Mouse (Mus musculus) limb, embryonic 12.5 days (tissue): ENCODE results near the gene Pde1a. TPM values are rescaled to one million over a fixed set of nuclear protein-coding genes. Genes with fewer than 3 reads are reported as not detected.

Source experiments
- ATAC-seq: fragments of 200-750 bp; cut with Nextera tagmentation; 2 replicates; pipeline ENCODE4 v1.8.0; 2017; ENCODE audit warnings: low read depth, moderate TSS enrichment; ENCODE audit not compliant: insufficient number of reproducible peaks, insufficient read depth, low FRiP score, low TSS enrichment
- H3K27ac ChIP-seq: fragments of 300-500 bp; sonication (generic); 2 replicates; pipeline ENCODE4 v1.5.1; 2016; ENCODE audit warnings: mild to moderate bottlenecking, moderate library complexity
- H3K27me3 ChIP-seq: fragments of 300-500 bp; sonication (generic); 2 replicates; pipeline ENCODE4 v1.6.1; 2016; ENCODE audit warnings: mild to moderate bottlenecking, moderate library complexity
- H3K36me3 ChIP-seq: fragments of 300-500 bp; sonication (generic); 2 replicates; pipeline ENCODE4 v1.6.1; 2016; ENCODE audit warnings: mild to moderate bottlenecking, moderate library complexity
- H3K4me1 ChIP-seq: fragments of 300-500 bp; sonication (generic); replicated peaks from 2 replicates; pipeline ENCODE4 v1.6.1; 2016
- H3K4me2 ChIP-seq: fragments of 300-500 bp; sonication (generic); 2 replicates; pipeline ENCODE4 v1.6.1; 2016; ENCODE audit warnings: mild to moderate bottlenecking, moderate library complexity
- H3K4me3 ChIP-seq: fragments of 300-500 bp; sonication (generic); replicated peaks from 2 replicates; pipeline ENCODE4 v1.5.1; 2016; ENCODE audit warnings: mild to moderate bottlenecking
- H3K9ac ChIP-seq: fragments of 300-500 bp; sonication (generic); replicated peaks from 2 replicates; pipeline ENCODE4 v1.6.1; 2016; ENCODE audit warnings: mild to moderate bottlenecking, moderate library complexity
- H3K9me3 ChIP-seq: fragments of 300-500 bp; sonication (generic); 2 replicates; pipeline ENCODE4 v1.6.1; 2016; ENCODE audit warnings: mild to moderate bottlenecking, moderate library complexity
- WGBS: fragments of 180-500 bp; shearing (Covaris S2); methylation state at CpG from one replicate; pipeline ENCODE4 v1.1.7; 2016; 5-methylcytosine and 5-hydroxymethylcytosine counted together
- polyA plus RNA-seq: library from polyadenylated mRNA; unstranded; fragments of >200 nt; fragmentation: Nextera tagmentation; extraction: Ambion mirVana; gene quantifications from 2 replicates; pipeline ENCODE4 v1.2.1, GENCODE M21; 2016

Gene Pde1a
- polyA plus RNA-seq, 1 experiment from 2014 or later: 2.0 TPM

- 68% methylated on average over 6 of the region's 6 CpGs for WGBS
- no peak overlapping the region for H3K4me3 ChIP-seq
- H3K36me3 ChIP-seq: no peaks in the 10 kb centered on the region
- H3K27me3 ChIP-seq: no peaks in the 10 kb centered on the region
- H3K27ac ChIP-seq: no peak overlapping the region
- H3K9me3 ChIP-seq: no peaks in the 10 kb centered on the region
- H3K9ac ChIP-seq: no peak overlapping the region
- H3K4me1 ChIP-seq: no peaks in the 10 kb centered on the region; the same call in 1 of the 2 replicates
- no peak overlapping the region for H3K4me2 ChIP-seq
- ATAC-seq: no peak
These were observed 137.6 kb downstream of the Pde1a start for GRCm38 (mm10) chr2:79991642-79992041.

DNA sequence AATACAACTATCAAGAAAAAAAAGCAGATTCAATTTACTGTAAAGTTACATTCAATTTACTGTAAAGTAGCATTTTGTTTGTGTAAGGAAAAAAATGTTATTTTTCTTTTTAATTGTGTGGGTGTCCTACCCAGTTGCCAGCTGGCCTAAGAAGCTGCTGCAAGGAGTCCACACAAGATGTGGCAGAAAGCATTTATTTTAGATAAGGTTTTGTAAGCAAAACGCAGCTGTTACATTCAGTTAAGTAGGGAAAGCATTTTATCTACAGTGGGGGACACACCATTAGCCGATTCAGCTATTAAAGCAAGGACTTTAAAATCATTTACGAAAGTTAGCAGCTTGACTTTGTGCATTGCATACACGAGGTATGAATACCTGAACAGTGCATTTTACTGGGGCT, 145.5 kb downstream of the Pde1a start:
- Histone ChIP-seq H3K4me1 (no peaks in the 10 kb centered on the region; the same call in 1 of the 2 replicates), H3K27me3 (no peaks in the 10 kb centered on the region), H3K9ac (no peak overlapping the region), H3K36me3 (no peaks in the 10 kb centered on the region), H3K4me3 (no peak overlapping the region), H3K27ac (no peak overlapping the region), H3K9me3 (no peaks in the 10 kb centered on the region), H3K4me2 (no peak overlapping the region)
- no peak for ATAC-seq
- 77% methylated on average over 4 of the region's 4 CpGs for WGBS

DNA sequence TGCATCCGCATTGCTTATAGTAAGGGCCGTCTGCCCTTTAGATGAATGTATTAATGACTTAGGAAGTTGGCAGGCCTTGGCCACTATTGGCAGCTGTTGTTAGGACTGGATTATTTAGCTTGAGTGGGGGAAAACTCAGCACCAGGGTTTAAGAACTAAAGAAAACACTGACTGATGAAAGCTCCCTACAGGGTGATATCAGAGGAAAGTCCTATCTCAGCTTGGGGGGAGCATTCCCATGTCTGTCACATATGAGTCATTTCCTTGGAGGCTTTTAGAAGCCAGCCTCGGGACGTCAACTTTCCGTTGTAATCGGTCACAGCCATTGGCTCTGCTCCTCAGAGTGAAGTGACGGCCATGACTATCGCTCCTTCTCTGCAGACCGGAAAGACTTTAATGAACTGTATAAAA, 146.0 kb downstream of the Pde1a start:
- 55% methylated on average over 9 of the region's 9 CpGs for WGBS
- no peak overlapping the region for H3K4me3 ChIP-seq
- no peak for ATAC-seq
- H3K27me3 ChIP-seq: no peaks in the 10 kb centered on the region
- H3K36me3 ChIP-seq: no peaks in the 10 kb centered on the region
- H3K4me1 ChIP-seq: no peaks in the 10 kb centered on the region; the same call in 1 of the 2 replicates
- H3K4me2 ChIP-seq: no peak overlapping the region
- H3K9ac ChIP-seq: no peak overlapping the region
- H3K27ac ChIP-seq: no peak overlapping the region
- no peaks in the 10 kb centered on the region for H3K9me3 ChIP-seq

- Histone ChIP-seq H3K4me3 (no peak overlapping the region), H3K27ac (no peak overlapping the region), H3K9me3 (no peaks in the 10 kb centered on the region), H3K9ac (no peak overlapping the region), H3K4me1 (no peaks in the 10 kb centered on the region; the same call in 1 of the 2 replicates), H3K4me2 (no peak overlapping the region), H3K36me3 (no peaks in the 10 kb centered on the region), H3K27me3 (no peaks in the 10 kb centered on the region)
- ATAC-seq: no peak
- WGBS: 87% methylated on average over 3 of the region's 3 CpGs
These were observed 147.5 kb downstream of the Pde1a start for GRCm38 (mm10) chr2:79981781-79982180.

DNA sequence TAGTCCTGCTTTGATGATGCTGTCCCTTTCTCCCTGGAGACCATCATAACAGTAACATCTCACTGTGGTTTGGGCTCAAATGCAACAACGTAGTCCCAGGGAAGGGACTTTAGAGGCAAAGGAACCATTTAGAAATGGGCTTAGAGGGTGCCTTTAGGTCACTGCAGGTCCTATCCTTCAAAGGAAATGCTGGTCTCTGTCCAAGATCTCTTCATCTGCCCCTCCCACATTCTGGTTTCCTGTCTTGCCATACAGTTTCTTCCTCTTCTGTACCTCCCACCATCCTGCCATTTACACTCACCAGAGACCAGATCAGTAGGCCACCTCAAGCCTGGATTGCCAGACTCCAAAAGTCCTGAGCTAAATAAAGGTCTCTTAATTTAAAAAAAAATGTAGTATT, 150.3 kb downstream of the Pde1a start:
- no peaks in the 10 kb centered on the region for H3K36me3 ChIP-seq
- H3K27ac ChIP-seq: no peak overlapping the region
- no peak overlapping the region for H3K4me2 ChIP-seq
- H3K4me1 ChIP-seq: no peaks in the 10 kb centered on the region
- H3K9ac ChIP-seq: no peak overlapping the region
- no peaks in the 10 kb centered on the region for H3K9me3 ChIP-seq
- no peak for ATAC-seq
- H3K27me3 ChIP-seq: no peaks in the 10 kb centered on the region
- no peak overlapping the region for H3K4me3 ChIP-seq
- 91% methylated on average over 1 of the region's 1 CpGs for WGBS

DNA sequence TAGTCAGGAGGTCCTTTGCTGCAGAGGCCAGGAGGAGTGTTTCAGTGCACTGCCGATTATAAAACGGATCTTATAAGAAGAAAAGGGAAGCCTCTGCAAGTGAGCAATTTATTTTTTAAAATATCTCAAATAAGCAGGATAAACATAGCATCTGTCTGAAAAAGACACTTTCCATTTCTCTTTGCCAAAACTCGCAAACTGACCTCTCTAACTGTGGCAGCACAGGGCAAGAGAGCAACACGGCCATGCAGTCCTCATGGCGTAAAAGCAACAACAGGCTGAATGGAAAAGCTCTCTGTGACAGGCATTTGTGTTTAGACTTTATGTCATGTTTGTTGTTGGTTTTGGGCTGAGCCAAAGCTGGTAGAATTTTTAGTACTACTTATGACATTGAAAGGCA, 152.0 kb downstream of the Pde1a start:
- Histone ChIP-seq H3K9ac (no peak overlapping the region), H3K36me3 (no peaks in the 10 kb centered on the region), H3K4me3 (no peak overlapping the region), H3K4me1 (no peaks in the 10 kb centered on the region), H3K9me3 (no peaks in the 10 kb centered on the region), H3K27me3 (no peaks in the 10 kb centered on the region), H3K27ac (no peak overlapping the region), H3K4me2 (no peak overlapping the region)
- WGBS: 84% methylated on average over 5 of the region's 5 CpGs
- no peak for ATAC-seq

- H3K9ac ChIP-seq: no peak overlapping the region
- no peaks in the 10 kb centered on the region for H3K36me3 ChIP-seq
- no peak for ATAC-seq
- no peak overlapping the region for H3K4me3 ChIP-seq
- H3K27me3 ChIP-seq: no peaks in the 10 kb centered on the region
- no peak overlapping the region for H3K27ac ChIP-seq
- no peaks in the 10 kb centered on the region for H3K4me1 ChIP-seq
- no peaks in the 10 kb centered on the region for H3K9me3 ChIP-seq
- no peak overlapping the region for H3K4me2 ChIP-seq
These were observed 153.3 kb downstream of the Pde1a start for GRCm38 (mm10) chr2:79975947-79976346.

GRCm38 (mm10) chr2:79972271-79972670, 157.0 kb downstream of the Pde1a start:
- H3K27me3 ChIP-seq: no peaks in the 10 kb centered on the region
- no peak overlapping the region for H3K27ac ChIP-seq
- H3K4me3 ChIP-seq: no peak overlapping the region
- H3K9ac ChIP-seq: no peak overlapping the region
- no peak overlapping the region for H3K4me2 ChIP-seq
- H3K36me3 ChIP-seq: no peaks in the 10 kb centered on the region
- ATAC-seq: no peak
- no peaks in the 10 kb centered on the region for H3K4me1 ChIP-seq
- no peaks in the 10 kb centered on the region for H3K9me3 ChIP-seq

GRCm38 (mm10) chr2:79969594-79969993, 159.7 kb downstream of the Pde1a start:
- no peaks in the 10 kb centered on the region for H3K27me3 ChIP-seq
- H3K4me3 ChIP-seq: no peak overlapping the region
- H3K9me3 ChIP-seq: no peaks in the 10 kb centered on the region
- H3K36me3 ChIP-seq: no peaks in the 10 kb centered on the region
- H3K9ac ChIP-seq: no peak overlapping the region
- H3K4me2 ChIP-seq: no peak overlapping the region
- no peaks in the 10 kb centered on the region for H3K4me1 ChIP-seq
- ATAC-seq: no peak
- 69% methylated on average over 5 of the region's 5 CpGs for WGBS
- no peak overlapping the region for H3K27ac ChIP-seq

GRCm38 (mm10) chr2:79966681-79967506, 162.4 kb downstream of the Pde1a start:
- H3K9me3 ChIP-seq: no peaks in the 10 kb centered on the region
- WGBS: 89% methylated on average over 9 of the region's 9 CpGs
- ATAC-seq: no peak
- no peak overlapping the region for H3K4me3 ChIP-seq
- no peaks in the 10 kb centered on the region for H3K27me3 ChIP-seq
- no peaks in the 10 kb centered on the region for H3K4me1 ChIP-seq
- H3K36me3 ChIP-seq: no peaks in the 10 kb centered on the region
- H3K9ac ChIP-seq: no peak overlapping the region
- no peak overlapping the region for H3K27ac ChIP-seq
- no peak overlapping the region for H3K4me2 ChIP-seq

GRCm38 (mm10) chr2:79966086-79966485, 163.2 kb downstream of the Pde1a start:
- Histone ChIP-seq H3K36me3 (no peaks in the 10 kb centered on the region), H3K27ac (no peak overlapping the region), H3K4me1 (no peaks in the 10 kb centered on the region), H3K4me3 (no peak overlapping the region), H3K4me2 (no peak overlapping the region), H3K27me3 (no peaks in the 10 kb centered on the region), H3K9me3 (no peaks in the 10 kb centered on the region), H3K9ac (no peak overlapping the region)
- no peak for ATAC-seq
- 92% methylated on average over 1 of the region's 1 CpGs for WGBS

DNA sequence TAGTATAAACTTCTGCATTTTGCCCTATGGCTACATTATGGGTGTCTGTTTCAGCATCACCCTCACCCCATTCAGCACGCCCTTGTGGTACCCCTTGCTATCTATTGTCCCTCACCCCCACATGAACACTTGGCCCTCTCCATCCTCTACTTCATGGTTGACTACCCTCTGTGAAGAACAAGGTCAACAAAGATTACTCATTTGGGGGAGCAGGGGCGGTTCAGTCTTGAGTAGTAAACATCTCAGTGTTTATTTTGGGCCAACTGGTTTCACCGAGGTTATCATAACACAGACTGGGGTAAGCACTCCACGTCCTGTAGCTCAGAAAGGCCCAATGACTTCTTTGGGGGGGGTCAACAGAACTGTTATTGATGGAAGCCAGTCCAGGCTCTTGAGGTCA, 164.3 kb downstream of the Pde1a start:
- Histone ChIP-seq H3K9me3 (no peaks in the 10 kb centered on the region), H3K27me3 (no peaks in the 10 kb centered on the region), H3K27ac (no peak overlapping the region), H3K36me3 (no peaks in the 10 kb centered on the region), H3K4me1 (no peaks in the 10 kb centered on the region), H3K4me3 (no peak overlapping the region), H3K4me2 (no peak overlapping the region), H3K9ac (no peak overlapping the region)
- WGBS: 78% methylated on average over 4 of the region's 4 CpGs
- ATAC-seq: no peak
